Mouse (Mus musculus): ENCODE results near the gene Wdr89. TPM values are rescaled to one million over a fixed set of nuclear protein-coding genes. Genes with fewer than 3 reads are reported as not detected.

The Wdr89 gene
- total RNA-seq, 2 experiments from 2014 or later, result 17.4 to 20.6 TPM

DNA sequence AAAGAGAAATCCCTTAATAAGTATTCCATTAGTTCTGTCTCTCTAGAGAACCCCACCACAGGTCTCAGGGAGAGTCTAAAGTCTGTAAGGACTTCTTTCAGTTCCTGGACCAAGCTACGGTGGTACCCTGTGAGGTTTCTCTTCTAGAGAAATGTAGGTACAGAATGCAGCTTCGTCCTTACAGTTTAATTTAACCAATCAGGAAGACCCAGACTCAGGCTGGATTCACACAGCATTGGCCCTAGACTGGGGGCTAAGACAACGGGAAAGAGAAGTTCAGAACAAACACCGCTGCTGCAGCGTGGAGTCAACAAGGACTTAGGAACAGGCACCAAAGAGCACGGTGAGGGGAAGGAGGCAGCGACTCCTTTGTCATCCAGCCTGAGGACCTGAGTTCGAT lies 52.5 kb downstream of the Wdr89 start:
- no peak; the same call in 1 of the 2 replicates for ATAC-seq (replicated peaks; ENCODE audit: poor library complexity)

DNA sequence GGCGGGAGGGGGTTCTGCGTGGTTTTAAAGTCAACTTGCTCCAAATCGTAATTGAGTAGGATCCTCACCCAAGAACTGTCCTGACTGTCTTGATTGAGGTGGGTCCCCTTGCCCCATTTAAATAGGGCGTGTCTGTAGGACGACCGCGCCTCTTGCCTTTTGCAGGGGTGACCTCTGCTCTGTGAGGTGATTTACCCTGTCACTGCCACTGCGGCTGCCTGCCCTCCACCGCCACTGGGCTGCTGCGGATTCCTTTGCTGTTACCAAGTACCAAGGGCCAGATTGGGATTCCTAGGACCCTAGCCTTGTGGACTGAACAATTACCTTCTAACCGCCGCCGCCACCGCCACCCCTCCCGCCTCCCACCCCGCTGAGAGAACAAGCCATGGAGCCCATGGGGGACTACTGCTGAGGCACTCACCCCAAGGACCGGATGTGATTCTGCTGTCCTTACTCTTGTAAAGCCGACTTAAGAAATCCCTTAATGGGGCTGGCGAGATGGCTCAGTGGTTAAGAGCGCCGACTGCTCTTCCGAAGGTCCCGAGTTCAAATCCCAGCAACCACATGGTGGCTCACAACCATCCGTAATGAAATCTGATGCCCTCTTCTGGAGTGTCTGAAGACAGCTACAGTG lies 53.1 kb downstream of the Wdr89 start:
- ATAC-seq (replicated peaks; ENCODE audit: poor library complexity), result peak; percentile 17; the same call in 1 of the 2 replicates

DNA sequence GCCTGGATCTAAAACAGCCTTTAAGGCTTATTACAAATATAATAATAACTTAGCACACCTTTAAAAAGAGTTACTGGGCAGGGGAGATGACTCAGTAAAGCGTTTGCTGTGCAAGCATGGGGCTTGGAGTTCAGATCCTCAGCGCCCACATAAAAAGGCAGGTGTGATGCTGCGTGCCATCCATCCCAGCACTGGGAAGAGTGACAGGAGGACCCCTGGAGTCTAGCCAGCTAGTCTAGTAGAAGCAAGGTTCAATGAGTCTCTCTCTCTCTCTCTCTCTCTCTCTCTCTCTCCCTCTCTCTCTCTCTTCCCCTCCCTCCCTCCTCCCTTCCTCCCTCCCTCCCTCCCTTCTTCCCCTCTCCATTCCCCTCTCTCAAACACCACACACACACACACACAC lies 53.8 kb downstream of the Wdr89 start:
- ATAC-seq (replicated peaks; ENCODE audit: poor library complexity), result no peak

DNA sequence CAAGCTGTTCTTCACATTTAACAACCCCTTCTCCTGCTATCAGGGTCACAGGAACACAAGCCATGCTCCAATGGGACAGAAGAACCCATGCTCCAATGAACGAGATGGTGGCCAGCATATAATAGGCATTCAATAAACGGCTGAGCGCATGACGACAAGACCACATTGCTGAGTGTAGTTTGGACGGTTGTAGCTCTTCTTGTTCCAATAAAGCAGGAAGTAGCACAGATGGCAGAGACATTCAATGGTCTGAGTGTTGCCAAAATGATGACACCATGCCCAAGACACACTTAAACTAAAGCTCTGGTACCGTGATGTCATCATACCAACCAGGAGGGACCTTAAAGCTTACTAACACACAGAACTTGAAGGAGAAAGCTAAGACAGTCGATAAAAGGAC lies 56.6 kb downstream of the Wdr89 start:
- ATAC-seq (replicated peaks; ENCODE audit: poor library complexity), result peak; percentile 44; the same call in 1 of the 2 replicates

DNA sequence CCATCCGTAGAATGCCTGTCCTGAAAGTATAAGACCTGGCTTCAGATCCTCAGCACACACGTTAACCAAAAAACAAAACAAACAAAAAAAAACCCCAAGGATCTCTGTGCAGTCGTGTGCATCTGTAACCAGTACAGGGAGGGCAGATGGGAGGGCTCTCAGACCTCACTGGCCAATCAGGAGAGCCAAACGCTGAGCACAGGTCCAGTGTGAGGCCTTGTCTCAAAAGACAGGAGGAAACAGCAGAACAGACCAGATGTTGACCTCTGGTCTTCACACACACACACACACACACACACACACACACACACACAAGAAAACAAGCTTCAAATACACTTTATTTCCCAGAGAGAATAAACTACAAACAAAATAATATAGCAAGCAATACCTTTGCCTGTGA lies 69.8 kb downstream of the Wdr89 start:
- peak; percentile 42; the same call in 1 of the 2 replicates for ATAC-seq (replicated peaks; ENCODE audit: poor library complexity)

DNA sequence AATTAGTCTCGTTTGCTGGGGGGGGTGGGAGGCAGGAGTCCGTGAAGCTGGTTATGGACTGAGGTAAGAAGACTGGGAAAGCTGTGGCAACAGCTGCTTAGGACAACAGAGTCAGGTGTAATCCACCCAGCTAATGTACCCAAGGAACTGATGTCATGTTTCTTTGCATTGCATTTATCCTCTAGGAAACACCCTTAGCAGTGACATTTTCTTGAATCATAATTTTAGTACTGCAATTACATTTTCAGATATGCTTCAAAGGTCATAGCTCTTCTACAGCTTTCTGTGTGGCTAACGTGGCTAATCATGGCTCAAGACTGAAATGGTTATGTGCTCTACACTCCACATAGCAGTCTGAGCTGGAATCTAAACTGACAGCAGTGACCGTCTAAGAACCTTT lies 70.3 kb downstream of the Wdr89 start:
- ATAC-seq (replicated peaks; ENCODE audit: poor library complexity), result no peak

DNA sequence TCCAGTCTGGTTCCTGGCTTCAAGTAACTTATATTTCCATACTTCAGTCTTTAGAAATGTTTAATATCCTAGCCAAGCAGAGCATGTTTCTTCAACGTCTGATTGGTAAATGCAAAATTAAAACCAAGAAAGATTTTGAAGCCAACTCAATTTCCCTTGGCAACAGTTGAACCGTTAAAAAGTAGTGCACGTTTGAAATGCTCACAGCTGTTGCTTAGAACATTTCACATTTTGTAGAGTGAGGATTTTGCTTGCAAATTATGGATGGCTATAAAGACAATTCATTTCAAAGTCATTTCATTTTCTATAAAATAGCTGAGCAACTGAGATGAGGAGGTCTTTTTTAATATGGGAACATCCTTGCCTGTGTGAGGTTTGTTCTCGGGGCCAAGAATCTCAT lies 71.6 kb downstream of the Wdr89 start:
- ATAC-seq (replicated peaks; ENCODE audit: poor library complexity), result no peak

DNA sequence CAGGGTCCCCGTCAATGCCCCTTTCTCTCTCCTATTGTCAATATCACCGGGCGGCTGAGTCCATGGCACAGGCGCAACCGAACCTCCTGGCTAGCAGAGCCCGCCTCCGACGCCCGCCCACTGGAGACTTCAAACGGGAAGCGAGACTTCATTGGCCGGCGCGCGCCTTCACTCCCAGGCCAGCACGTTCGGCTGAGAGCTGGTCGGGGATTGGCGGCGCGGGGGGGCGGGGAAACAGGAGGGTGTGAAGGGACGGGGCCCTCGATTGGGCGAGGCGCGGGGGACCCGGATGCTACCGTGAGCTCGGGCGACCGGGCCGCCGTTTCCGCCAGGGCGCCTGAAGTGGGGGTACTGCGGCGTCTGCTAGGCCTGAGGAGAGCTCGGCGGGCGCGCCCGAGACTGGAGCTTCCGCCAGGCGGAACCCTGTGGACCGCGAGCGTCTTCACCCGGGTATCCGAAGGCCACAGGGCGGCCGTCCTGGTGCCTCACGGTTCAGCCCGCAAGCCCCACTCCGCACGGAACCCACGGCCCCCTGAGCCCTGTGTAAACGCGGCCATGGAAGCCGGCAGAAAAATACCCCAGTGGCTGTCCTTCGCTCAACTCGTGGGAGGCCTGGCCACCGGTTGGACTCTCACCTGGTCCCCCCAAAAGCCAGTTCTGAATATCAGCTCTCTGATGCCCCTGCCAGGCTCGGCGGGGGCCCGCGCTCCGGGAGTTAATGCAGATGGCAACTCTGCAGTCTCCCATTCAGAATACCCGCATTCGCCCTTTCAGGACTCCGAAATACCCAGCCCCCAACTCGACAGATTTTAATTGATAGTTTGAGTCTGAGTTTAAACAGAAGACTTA lies 73.0 kb downstream of the Wdr89 start, which contains the start of gene Ppp2r5e:
Gene Ppp2r5e (minus strand): TSS at position 92 of the 849 bp plus-strand sequence.
- peak; percentile 93 for ATAC-seq (replicated peaks; ENCODE audit: poor library complexity)

DNA sequence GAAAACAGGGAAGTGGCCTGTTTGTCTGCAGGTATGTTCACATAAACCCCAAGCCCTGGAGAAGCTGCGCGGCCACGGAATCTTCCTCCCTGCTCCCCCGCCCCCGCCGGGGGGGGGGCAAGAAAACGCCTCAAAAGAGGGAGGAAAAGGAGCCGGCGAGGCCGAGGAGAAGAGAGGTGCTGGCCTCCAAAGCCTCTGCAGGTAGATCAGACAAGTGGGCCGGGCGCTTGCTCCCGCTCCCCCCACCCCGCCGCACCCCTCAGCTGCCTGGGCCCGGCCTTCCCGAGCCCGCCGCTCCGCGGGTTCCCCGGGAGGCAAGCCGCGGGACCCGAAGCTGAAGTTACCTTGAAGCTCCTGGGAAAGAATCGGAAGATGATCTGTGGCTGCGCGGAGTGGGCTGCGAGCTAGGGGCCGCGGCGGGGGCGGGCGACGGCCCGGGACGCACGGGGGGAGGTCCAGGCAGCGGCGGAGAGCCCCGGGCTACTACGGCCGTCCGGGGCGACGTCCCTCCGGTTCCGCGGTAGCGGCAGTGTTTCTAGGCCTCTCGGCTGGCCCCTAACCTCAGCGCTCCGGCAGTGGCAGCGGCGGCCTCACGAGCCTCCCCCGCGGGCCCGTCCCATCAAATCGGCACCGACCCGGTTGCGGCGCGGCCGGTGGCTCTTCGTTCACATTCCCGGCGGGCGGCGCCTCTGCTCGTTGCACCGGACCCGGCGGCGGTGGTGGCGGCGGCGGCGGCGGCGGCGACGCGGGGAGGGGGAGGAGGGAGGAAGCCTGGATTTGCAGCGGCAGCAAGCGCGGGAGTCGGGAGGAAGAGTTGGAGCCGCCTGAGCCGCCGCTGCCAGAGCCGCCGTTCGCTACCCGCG lies 73.8 kb downstream of the Wdr89 start:
- ATAC-seq (replicated peaks; ENCODE audit: poor library complexity), result peak; percentile 5

DNA sequence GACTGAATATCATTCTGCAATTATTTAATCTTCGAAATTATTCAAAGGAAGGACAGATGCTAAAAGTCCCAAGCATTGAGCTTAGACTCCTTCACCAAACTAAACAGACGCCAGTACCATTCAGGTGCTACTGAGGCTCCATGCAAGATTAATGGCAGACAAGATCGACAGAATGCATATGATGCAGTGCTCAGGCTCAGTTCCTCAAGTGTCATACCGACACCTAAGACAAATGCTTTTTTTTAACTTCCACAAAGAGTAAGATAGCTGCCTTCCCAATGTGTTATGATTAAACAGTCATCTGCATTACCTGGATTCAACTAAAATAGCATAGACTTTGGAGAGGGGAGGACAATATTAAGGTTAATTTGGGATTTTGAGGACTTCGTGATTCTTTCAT lies 74.9 kb downstream of the Wdr89 start:
- ATAC-seq (replicated peaks; ENCODE audit: poor library complexity), result no peak

DNA sequence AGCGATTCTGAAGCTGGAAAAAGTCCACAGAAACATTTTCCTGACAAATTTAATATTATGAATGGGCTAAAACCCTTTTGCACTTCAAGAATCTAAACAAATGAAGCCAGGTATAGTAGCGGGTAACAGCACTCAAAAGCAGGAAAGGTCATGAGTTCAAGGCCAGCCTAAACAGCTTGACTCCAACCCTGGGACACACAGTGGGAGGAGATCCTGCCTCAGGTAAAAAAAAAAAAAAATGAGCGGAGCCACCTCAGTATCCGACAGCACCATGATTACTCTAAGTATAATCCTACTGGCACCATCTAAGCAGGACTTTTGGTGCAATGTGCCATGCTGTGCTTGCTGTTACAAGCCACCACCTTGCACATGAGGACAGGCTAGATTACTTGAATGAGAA lies 75.5 kb downstream of the Wdr89 start:
- no peak for ATAC-seq (replicated peaks; ENCODE audit: poor library complexity)

DNA sequence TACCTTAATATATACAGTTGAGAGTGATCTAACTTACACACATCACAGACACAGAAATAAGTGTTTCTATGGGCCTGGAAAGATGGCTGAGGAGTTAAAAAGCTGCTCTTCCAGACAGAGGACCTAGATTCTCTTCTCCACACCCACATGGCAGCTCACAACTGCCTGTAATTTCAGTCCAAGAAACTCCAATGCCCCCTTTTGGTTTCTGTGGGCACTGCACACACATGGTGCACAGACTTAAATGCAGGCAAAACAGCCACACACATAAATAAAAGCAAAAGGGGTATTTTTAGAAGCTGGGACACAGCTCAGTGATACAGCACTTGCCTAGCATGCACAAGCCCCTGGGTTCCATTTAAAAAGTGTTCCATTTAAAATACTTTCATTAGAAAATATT lies 81.8 kb downstream of the Wdr89 start:
- no peak for ATAC-seq (replicated peaks; ENCODE audit: poor library complexity)

DNA sequence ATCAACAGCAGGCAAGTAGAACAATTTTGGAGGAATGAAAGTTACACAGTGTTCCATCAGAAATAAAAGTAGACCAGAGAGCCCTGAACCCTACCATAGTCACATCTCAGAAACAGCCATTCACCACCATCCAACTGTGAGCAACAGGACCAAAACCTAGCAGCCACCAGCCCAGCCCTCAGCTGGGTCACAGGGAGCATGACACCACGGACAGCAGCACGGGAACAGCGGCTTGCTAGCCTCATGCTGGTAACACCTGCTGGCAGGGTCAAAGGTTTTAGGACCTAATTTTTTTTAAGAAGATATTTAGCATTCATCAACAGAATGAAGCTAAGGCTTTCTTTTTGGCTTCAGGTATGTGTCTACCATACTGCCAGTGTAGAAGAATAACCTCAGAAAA lies 85.6 kb downstream of the Wdr89 start:
- no peak for ATAC-seq (replicated peaks; ENCODE audit: poor library complexity)

Other genes starting within 250 kb of the Wdr89 start
- gene Ppp2r5e, start 73.3 kb downstream of the Wdr89 start, total RNA-seq (2015), result 35.2 and 66.9 TPM in 2 replicates
- 11.9 and 14.1 TPM in 2 replicates for gene Ppp2r5e, start 73.3 kb downstream of the Wdr89 start, total RNA-seq (2017)
- 85.2 and 93.9 TPM in 2 replicates for gene Sgpp1, start 66.2 kb upstream of the Wdr89 start, total RNA-seq (2015)
- gene Sgpp1, start 66.2 kb upstream of the Wdr89 start, total RNA-seq (2017), result 66.5 and 75.7 TPM in 2 replicates
- gene Syne2, start 148.6 kb upstream of the Wdr89 start, total RNA-seq (2015), result 4.3 and 5.1 TPM in 2 replicates
- 6.8 TPM in 2 replicates for gene Syne2, start 148.6 kb upstream of the Wdr89 start, total RNA-seq (2017)